Mouse (Mus musculus) T-cell, adult 2 months (primary cell): Measurements from ENCODE around the gene Sh3pxd2b.

Experiments used
- DNase-seq: peaks from one replicate; pipeline ENCODE4 v3.0.0; 2022; ENCODE audit warnings: low spot score

The Sh3pxd2b gene

GRCm38 (mm10) chr11:32373266-32374026, 25.8 kb downstream of the Sh3pxd2b start:
- DNase-seq: no peak

GRCm38 (mm10) chr11:32374027-32374589, 26.5 kb downstream of the Sh3pxd2b start:
- no peak for DNase-seq

- DNase-seq: no peak
Observed at GRCm38 (mm10) chr11:32375104-32375535, 27.5 kb downstream of the Sh3pxd2b start.

GRCm38 (mm10) chr11:32376086-32376485, 28.5 kb downstream of the Sh3pxd2b start:
- DNase-seq: no peak

- DNase-seq: no peak
Observed at GRCm38 (mm10) chr11:32379910-32380309, 32.3 kb downstream of the Sh3pxd2b start.

GRCm38 (mm10) chr11:32383341-32384134, 35.9 kb downstream of the Sh3pxd2b start:
- DNase-seq: no peak

GRCm38 (mm10) chr11:32384135-32384801, 36.6 kb downstream of the Sh3pxd2b start:
- no peak for DNase-seq

GRCm38 (mm10) chr11:32386043-32386442, 38.4 kb downstream of the Sh3pxd2b start:
- no peak for DNase-seq

- no peak for DNase-seq
Observed at GRCm38 (mm10) chr11:32388064-32388463, 40.4 kb downstream of the Sh3pxd2b start.

- no peak for DNase-seq
Observed at GRCm38 (mm10) chr11:32393095-32393494, 45.5 kb downstream of the Sh3pxd2b start.

GRCm38 (mm10) chr11:32395791-32396190, 48.2 kb downstream of the Sh3pxd2b start:
- DNase-seq: no peak

- no peak for DNase-seq
Observed at GRCm38 (mm10) chr11:32398446-32398845, 50.8 kb downstream of the Sh3pxd2b start.

- no peak for DNase-seq
Observed at GRCm38 (mm10) chr11:32399261-32399660, 51.6 kb downstream of the Sh3pxd2b start.

- no peak for DNase-seq
Observed at GRCm38 (mm10) chr11:32402712-32403111, 55.1 kb downstream of the Sh3pxd2b start.

- no peak for DNase-seq
Observed at GRCm38 (mm10) chr11:32404708-32405107, 57.1 kb downstream of the Sh3pxd2b start.

- no peak for DNase-seq
Observed at GRCm38 (mm10) chr11:32407863-32408262, 60.2 kb downstream of the Sh3pxd2b start.

- DNase-seq: no peak
Observed at GRCm38 (mm10) chr11:32409052-32409451, 61.4 kb downstream of the Sh3pxd2b start.

GRCm38 (mm10) chr11:32409823-32410562, 62.4 kb downstream of the Sh3pxd2b start:
- no peak for DNase-seq

- DNase-seq: no peak
Observed at GRCm38 (mm10) chr11:32420001-32420400, 72.4 kb downstream of the Sh3pxd2b start.

- DNase-seq: no peak
Observed at GRCm38 (mm10) chr11:32423311-32423710, 75.7 kb downstream of the Sh3pxd2b start.

- DNase-seq: no peak
Observed at GRCm38 (mm10) chr11:32424600-32424999, 77.0 kb downstream of the Sh3pxd2b start.
